Mouse (Mus musculus) B cell, adult 67 days (primary cell): Measurements from ENCODE around the gene Phtf1. TPM values are rescaled to one million over a fixed set of nuclear protein-coding genes. Genes with fewer than 3 reads are reported as not detected.

ENCODE experiments used
- total RNA-seq, 2 experiments: library from RNA; stranded (reverse); gene quantifications; 4 replicates each; pipeline ENCODE4 v1.2.4; 2023

Gene Phtf1
- total RNA-seq: 10 to 100 TPM; 22.1 to 24.2 TPM

DNA sequence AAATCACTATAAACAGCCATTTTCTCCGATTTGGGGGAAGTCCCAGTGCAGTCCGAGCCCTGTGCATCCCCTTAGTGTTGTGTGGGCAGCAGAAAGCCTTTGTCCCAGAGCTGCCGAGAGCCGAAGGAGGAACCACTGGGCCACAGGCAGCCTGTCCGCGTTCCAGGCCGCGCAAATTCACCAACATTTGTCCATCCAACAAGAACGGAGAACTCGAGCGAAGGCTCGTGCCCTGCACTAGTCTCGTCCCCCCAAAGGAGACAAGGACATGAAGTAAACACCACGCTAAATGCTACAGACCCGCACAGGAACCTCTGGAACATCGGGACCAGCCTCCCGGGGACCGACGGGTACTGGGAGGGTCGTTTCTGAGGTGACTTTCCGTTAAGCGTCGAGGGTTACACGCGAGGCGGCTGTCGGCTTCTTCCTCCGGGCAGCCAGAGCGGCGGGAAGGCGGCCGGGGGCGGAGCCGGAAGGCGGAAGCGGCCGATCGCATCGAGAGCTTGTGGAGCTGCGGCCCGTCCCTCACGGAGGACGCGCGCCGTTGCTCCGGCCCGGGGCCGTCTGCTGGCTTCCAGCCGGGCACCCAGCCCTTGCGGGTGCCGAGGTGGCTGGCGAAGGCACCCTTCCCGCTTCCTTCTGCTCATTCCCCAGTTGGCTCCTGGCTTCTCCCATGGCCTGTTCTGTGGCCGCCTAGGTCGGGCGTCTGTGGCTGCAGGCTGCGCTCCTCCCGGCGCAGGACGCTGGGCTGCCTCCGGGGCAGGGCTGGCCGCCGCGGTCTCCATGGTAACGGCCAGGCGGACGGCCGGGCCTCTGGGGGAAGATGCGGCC is at the start of gene Phtf1:
Gene Phtf1, plus strand, starts transcription at position 250 of the 831 bp plus-strand sequence.

Other genes with a start within 250 kb of the Phtf1 start
- gene Olfml3, start 230.1 kb upstream of the Phtf1 start, total RNA-seq: 1 to 10 TPM; 3.1 to 3.5 TPM
- not detected for gene Gm10964, start 228.7 kb upstream of the Phtf1 start, total RNA-seq
- gene Hipk1, start 176.5 kb upstream of the Phtf1 start, total RNA-seq: 100 to 1,000 TPM; 241 to 255 TPM
- gene Dclre1b, start 158.7 kb upstream of the Phtf1 start, total RNA-seq: 10 to 100 TPM; 23.8 to 30.6 TPM
- gene Ap4b1, start 158.6 kb upstream of the Phtf1 start, total RNA-seq: 10 to 100 TPM; 27.3 to 30.1 TPM
- 1 to 10 TPM in 1 of 2 experiments, not detected in 1; 2.0 TPM for gene Gm43064, start 158.5 kb upstream of the Phtf1 start, total RNA-seq
- gene Bcl2l15, start 135.5 kb upstream of the Phtf1 start, total RNA-seq: under 1 TPM; 0.71 to 0.75 TPM
- gene Ptpn22, start 108.3 kb upstream of the Phtf1 start, total RNA-seq: 100 to 1,000 TPM in 1 of 2 experiments, 10 to 100 TPM in 1; 85.5 to 110 TPM
- gene Rsbn1, start 54.0 kb upstream of the Phtf1 start, total RNA-seq: 10 to 100 TPM; 52.5 to 52.8 TPM